Mouse (Mus musculus): ENCODE results near the gene Marcksl1. TPM values are rescaled to one million over a fixed set of nuclear protein-coding genes. Genes with fewer than 3 reads are reported as not detected.

Marcksl1 gene
- polyA plus RNA-seq, 1 experiment from 2014 or later = 515 TPM

GRCm38 (mm10) chr4:129500017-129500416 is 13.4 kb upstream of the Marcksl1 start:
- 77% methylated on average over 8 of the region's 8 CpGs for WGBS
- Histone ChIP-seq H3K4me3 (peak overlapping the region; percentile 57), H3K36me3 (no peaks in the 10 kb centered on the region), H3K27ac (ENCODE audit: poor library complexity, severe bottlenecking) (peak overlapping the region; percentile 89), H3K9me3 (replicated peaks) (no peaks in the 10 kb centered on the region), H3K9ac (peak overlapping the region; percentile 76; the same call in 1 of the 2 replicates), H3K27me3 (replicated peaks) (no peaks in the 10 kb centered on the region), H3K4me2 (peak overlapping the region; percentile 68), H3K4me1 (replicated peaks) (peaks cover 75% of the 10 kb centered on the region)
- ATAC-seq (ENCODE audit: insufficient number of reproducible peaks, low FRiP score) = no peak

GRCm38 (mm10) chr4:129500607-129501566 is 12.5 kb upstream of the Marcksl1 start:
- no peaks in the 10 kb centered on the region for H3K9me3 ChIP-seq (replicated peaks)
- ATAC-seq (ENCODE audit: insufficient number of reproducible peaks, low FRiP score) = peak; percentile 90
- peak overlapping the region; percentile 89 for H3K27ac ChIP-seq (ENCODE audit: poor library complexity, severe bottlenecking)
- peak overlapping the region; percentile 68 for H3K4me2 ChIP-seq
- WGBS = 2% methylated on average over 43 of the region's 49 CpGs
- H3K4me3 ChIP-seq = peak overlapping the region; percentile 57
- peak overlapping the region; percentile 76 for H3K9ac ChIP-seq
- H3K27me3 ChIP-seq (replicated peaks) = no peaks in the 10 kb centered on the region
- peaks cover 66% of the 10 kb centered on the region for H3K4me1 ChIP-seq (replicated peaks)
- H3K36me3 ChIP-seq = no peaks in the 10 kb centered on the region

DNA sequence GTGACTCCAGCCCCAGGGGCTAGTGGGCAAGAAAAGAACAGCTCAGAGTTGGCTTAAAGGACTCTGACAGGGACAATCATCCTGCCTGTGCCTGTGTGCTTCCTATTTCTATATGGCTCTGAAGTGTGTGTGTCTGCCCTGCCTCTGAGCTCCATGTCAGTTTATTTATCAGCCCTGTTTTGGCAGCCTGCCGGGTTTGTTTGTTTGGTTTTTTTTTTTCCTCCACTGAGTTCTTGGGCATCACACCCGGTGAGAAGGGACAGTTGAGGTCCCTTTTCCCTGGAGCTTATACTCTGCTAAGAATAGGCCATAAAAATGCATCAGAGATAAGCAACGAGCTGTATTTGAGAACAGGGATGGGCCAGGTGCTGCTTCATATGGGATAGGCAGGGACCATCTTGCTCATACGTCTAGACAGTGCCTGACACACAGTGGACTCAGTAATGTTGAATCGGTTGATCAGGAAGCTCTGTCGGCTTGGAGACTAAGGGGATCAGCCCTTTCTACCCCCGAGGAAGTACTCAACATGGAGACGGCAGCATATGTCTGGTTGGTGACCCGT is 11.0 kb upstream of the Marcksl1 start:
- Histone ChIP-seq H3K4me1 (replicated peaks) (peaks cover 54% of the 10 kb centered on the region), H3K27me3 (replicated peaks) (no peaks in the 10 kb centered on the region), H3K9me3 (replicated peaks) (no peaks in the 10 kb centered on the region), H3K4me3 (no peak overlapping the region), H3K27ac (ENCODE audit: poor library complexity, severe bottlenecking) (no peak overlapping the region; the same call in 1 of the 2 replicates), H3K36me3 (no peaks in the 10 kb centered on the region), H3K9ac (no peak overlapping the region), H3K4me2 (no peak overlapping the region)
- no peak for ATAC-seq (ENCODE audit: insufficient number of reproducible peaks, low FRiP score)
- WGBS = 49% methylated on average over 9 of the region's 9 CpGs

- WGBS = 63% methylated on average over 11 of the region's 11 CpGs
- Histone ChIP-seq H3K9me3 (replicated peaks) (no peaks in the 10 kb centered on the region), H3K4me1 (replicated peaks) (peaks cover 55% of the 10 kb centered on the region), H3K36me3 (no peaks in the 10 kb centered on the region), H3K27ac (ENCODE audit: poor library complexity, severe bottlenecking) (no peak overlapping the region), H3K4me3 (no peak overlapping the region), H3K4me2 (no peak overlapping the region), H3K27me3 (replicated peaks) (no peaks in the 10 kb centered on the region), H3K9ac (no peak overlapping the region)
- no peak for ATAC-seq (ENCODE audit: insufficient number of reproducible peaks, low FRiP score)
Measured at GRCm38 (mm10) chr4:129502901-129503444, 10.4 kb upstream of the Marcksl1 start.

- H3K4me1 ChIP-seq (replicated peaks) = peaks cover 53% of the 10 kb centered on the region
Measured at GRCm38 (mm10) chr4:129505511-129505910, 7.9 kb upstream of the Marcksl1 start.

GRCm38 (mm10) chr4:129507434-129508236 is 5.7 kb upstream of the Marcksl1 start:
- H3K4me1 ChIP-seq (replicated peaks) = peaks cover 51% of the 10 kb centered on the region
- no peak for ATAC-seq (ENCODE audit: insufficient number of reproducible peaks, low FRiP score)
- no peaks in the 10 kb centered on the region for H3K27me3 ChIP-seq (replicated peaks)
- H3K27ac ChIP-seq (ENCODE audit: poor library complexity, severe bottlenecking) = no peak overlapping the region
- WGBS = 50% methylated on average over 9 of the region's 10 CpGs
- H3K9ac ChIP-seq = no peak overlapping the region
- H3K4me3 ChIP-seq = no peak overlapping the region
- 0 out of 2 replicates have a peak overlapping the region, but pooled peaks have one; percentile 5 for H3K4me2 ChIP-seq
- no peaks in the 10 kb centered on the region for H3K9me3 ChIP-seq (replicated peaks)
- H3K36me3 ChIP-seq = no peaks in the 10 kb centered on the region

More at GRCm38 (mm10) chr4:129505511-129505910, 7.9 kb upstream of the Marcksl1 start:
- no peak overlapping the region for H3K4me3 ChIP-seq
- H3K36me3 ChIP-seq = no peaks in the 10 kb centered on the region
- H3K9me3 ChIP-seq (replicated peaks) = no peaks in the 10 kb centered on the region
- 85% methylated on average over 3 of the region's 3 CpGs for WGBS
- ATAC-seq (ENCODE audit: insufficient number of reproducible peaks, low FRiP score) = no peak
- H3K27me3 ChIP-seq (replicated peaks) = no peaks in the 10 kb centered on the region
- H3K9ac ChIP-seq = no peak overlapping the region
- no peak overlapping the region for H3K4me2 ChIP-seq
- no peak overlapping the region for H3K27ac ChIP-seq (ENCODE audit: poor library complexity, severe bottlenecking)

DNA sequence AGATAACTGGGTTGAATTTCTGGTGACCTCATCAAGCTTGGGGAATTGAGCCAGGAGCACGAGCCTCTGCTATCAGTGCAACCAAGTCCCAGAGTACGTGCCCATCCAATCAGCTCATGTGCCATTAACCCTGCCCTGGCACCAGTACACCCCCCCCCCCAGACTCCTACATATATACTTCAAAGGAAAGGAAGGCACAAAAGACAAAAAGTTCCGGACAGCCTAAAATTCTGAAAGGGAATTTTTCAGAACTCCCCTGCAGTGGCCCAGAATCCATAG is 5.2 kb upstream of the Marcksl1 start:
- WGBS = 38% methylated on average over 3 of the region's 3 CpGs
- Histone ChIP-seq H3K27ac (ENCODE audit: poor library complexity, severe bottlenecking) (no peak overlapping the region), H3K27me3 (replicated peaks) (no peaks in the 10 kb centered on the region), H3K4me3 (no peak overlapping the region), H3K36me3 (no peaks in the 10 kb centered on the region), H3K4me2 (0 out of 2 replicates have a peak overlapping the region, but pooled peaks have one; percentile 5), H3K9me3 (replicated peaks) (no peaks in the 10 kb centered on the region), H3K9ac (no peak overlapping the region), H3K4me1 (replicated peaks) (peaks cover 51% of the 10 kb centered on the region)
- no peak for ATAC-seq (ENCODE audit: insufficient number of reproducible peaks, low FRiP score)

DNA sequence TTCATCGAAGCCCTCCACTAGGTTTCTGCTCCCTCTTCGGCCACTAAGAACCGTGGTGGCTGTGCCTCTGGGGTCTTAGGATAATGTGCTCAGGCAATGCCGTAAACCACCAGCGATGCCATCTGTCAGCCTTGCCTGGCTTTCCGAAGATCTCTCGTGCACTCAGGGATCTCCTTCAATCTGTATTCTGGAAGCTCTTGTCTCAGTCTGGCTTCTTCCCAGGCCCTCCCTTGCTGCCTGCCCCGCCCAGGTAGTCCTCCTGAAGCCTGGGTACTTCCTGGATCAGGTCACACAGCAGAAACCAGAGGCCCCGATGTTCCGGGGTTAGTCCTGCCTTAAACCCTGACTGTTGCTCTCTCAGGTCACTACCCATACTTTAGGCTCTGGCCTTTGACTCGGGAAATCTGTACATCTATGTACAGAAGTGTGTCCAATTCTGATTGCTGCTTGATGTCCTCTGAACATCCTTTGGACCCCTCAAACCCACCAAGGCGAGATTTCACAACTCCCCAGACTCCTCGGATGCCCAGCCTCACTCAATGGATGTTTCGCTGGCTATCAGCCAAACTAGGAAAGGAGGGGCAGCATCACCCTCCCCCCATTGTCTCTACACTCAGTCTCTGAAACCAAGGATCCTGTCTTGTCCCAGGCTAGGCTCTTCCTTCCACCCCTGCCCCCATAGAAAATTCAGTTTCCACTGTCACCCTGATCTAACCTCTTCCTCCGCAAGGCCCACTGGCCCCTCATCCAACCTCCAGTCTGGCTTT is 4.4 kb upstream of the Marcksl1 start:
- Histone ChIP-seq H3K4me3 (no peak overlapping the region), H3K27ac (ENCODE audit: poor library complexity, severe bottlenecking) (no peak overlapping the region), H3K9ac (0 out of 2 replicates have a peak overlapping the region, but pooled peaks have one; percentile 2), H3K27me3 (replicated peaks) (no peaks in the 10 kb centered on the region), H3K9me3 (replicated peaks) (no peaks in the 10 kb centered on the region), H3K36me3 (no peaks in the 10 kb centered on the region), H3K4me1 (replicated peaks) (peaks cover 44% of the 10 kb centered on the region), H3K4me2 (no peak overlapping the region)
- no peak for ATAC-seq (ENCODE audit: insufficient number of reproducible peaks, low FRiP score)
- 65% methylated on average over 15 of the region's 15 CpGs for WGBS

DNA sequence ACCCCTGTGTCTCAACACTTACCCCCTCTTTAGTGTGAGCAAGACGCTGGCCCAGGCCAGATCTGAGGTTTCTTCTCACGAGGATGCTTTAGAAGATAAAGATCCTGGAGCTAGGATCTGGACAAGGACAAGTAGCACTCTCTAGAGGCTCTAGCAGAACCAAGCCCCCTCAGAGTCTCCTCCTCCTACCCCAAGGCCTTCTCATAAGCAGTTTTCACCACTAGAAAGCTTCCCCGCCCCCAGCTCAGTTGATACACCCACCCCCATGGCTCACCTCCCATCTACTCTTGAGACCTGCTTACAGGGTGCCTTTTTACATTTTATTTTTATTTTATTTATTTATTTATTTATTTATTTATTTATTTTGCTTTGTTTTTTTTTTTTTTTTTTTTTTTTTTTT is 3.7 kb upstream of the Marcksl1 start:
- no peak overlapping the region for H3K4me2 ChIP-seq
- H3K9ac ChIP-seq = 0 out of 2 replicates have a peak overlapping the region, but pooled peaks have one; percentile 2
- H3K27me3 ChIP-seq (replicated peaks) = no peaks in the 10 kb centered on the region
- H3K9me3 ChIP-seq (replicated peaks) = no peaks in the 10 kb centered on the region
- peaks cover 38% of the 10 kb centered on the region for H3K4me1 ChIP-seq (replicated peaks)
- no peaks in the 10 kb centered on the region for H3K36me3 ChIP-seq
- no peak overlapping the region for H3K4me3 ChIP-seq
- 51% methylated on average over 3 of the region's 3 CpGs for WGBS
- H3K27ac ChIP-seq (ENCODE audit: poor library complexity, severe bottlenecking) = no peak overlapping the region
- no peak for ATAC-seq (ENCODE audit: insufficient number of reproducible peaks, low FRiP score)

- ATAC-seq (ENCODE audit: insufficient number of reproducible peaks, low FRiP score) = no peak
- no peak overlapping the region for H3K27ac ChIP-seq (ENCODE audit: poor library complexity, severe bottlenecking)
- H3K4me3 ChIP-seq = no peak overlapping the region
- peaks cover 47% of the 10 kb centered on the region for H3K4me1 ChIP-seq (replicated peaks)
- H3K27me3 ChIP-seq (replicated peaks) = no peaks in the 10 kb centered on the region
- H3K9ac ChIP-seq = no peak overlapping the region
- peaks cover 10% of the 10 kb centered on the region for H3K36me3 ChIP-seq
- 64% methylated on average over 6 of the region's 6 CpGs for WGBS
- H3K4me2 ChIP-seq = no peak overlapping the region
- H3K9me3 ChIP-seq (replicated peaks) = no peaks in the 10 kb centered on the region
Measured at GRCm38 (mm10) chr4:129510723-129511412, 2.5 kb upstream of the Marcksl1 start.
